Mouse (Mus musculus): ENCODE results near the gene Mta2.

DNA sequence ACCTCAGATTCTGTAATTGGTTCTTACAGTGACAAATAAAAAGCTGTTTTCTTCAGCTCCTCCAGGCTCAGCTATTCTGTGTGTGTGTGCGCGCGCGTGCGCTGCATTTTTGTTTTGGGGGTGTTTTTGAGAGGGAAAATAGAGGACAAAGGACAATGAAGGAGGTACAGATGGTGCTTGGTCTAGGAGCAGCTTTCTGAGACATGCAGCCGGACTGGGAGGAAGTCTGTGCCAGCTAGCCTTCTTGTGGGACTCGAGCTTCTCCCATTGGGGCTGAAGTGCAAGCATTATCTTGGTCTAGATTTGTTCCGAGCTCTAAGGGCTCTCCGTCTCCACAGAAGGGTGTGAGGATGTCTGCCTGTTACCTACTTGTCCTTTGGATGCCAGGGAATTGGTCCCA is 10.6 kb downstream of the Mta2 start:
- TF ChIP-seq POLR2A (IDR thresholded peaks at IDR 0.05; ENCODE audit: low read depth, low read length): no peak
- no peak for TF ChIP-seq CTCF (IDR thresholded peaks at IDR 0.05; ENCODE audit: borderline replicate concordance, insufficient read depth, low read length)
